Mouse (Mus musculus) CH12.LX (cell line): ENCODE data around the gene Pmpca. TPM values are rescaled to one million over a fixed set of nuclear protein-coding genes. Genes with fewer than 3 reads are reported as not detected.
"Not testable (repeated sequence)": the region's sequence is repeated elsewhere in the genome, so short reads cannot be mapped to it uniquely, and the experiment has no call there.

Source experiments
- DNase-seq: peaks from one replicate; pipeline ENCODE4 v3.0.0-alpha.2; 2013; ENCODE audit errors: extremely low read depth
- H3K27ac ChIP-seq: 2 replicates; pipeline ENCODE4 v1.5.1; 2012; ENCODE audit warnings: low read depth, mild to moderate bottlenecking, control low read depth, moderate library complexity; ENCODE audit not compliant: insufficient read depth
- H3K27me3 ChIP-seq: replicated peaks from 2 replicates; pipeline ENCODE3; 2012; ENCODE audit warnings: inconsistent platforms
- H3K36me3 ChIP-seq, 2 experiments: replicated peaks in 1 of 2; 2 replicates each; pipeline versions ENCODE3 to v1.6.1; 2012; ENCODE audit warnings: inconsistent platforms in 1 of 2, low read length in 1 of 2, mild to moderate bottlenecking in 1 of 2, mixed read lengths in 1 of 2, moderate library complexity in 1 of 2; ENCODE audit not compliant: control insufficient read depth in 1 of 2, insufficient read depth in 1 of 2
- H3K4me1 ChIP-seq, 2 experiments: 2 replicates each; pipeline ENCODE4 v1.6.1; 2012; ENCODE audit warnings: inconsistent platforms in 1 of 2, moderate library complexity in 1 of 2; ENCODE audit not compliant: insufficient read depth in 2 of 2, control insufficient read depth in 1 of 2
- H3K4me2 ChIP-seq: 2 replicates; pipeline ENCODE4 v1.6.1; 2012; ENCODE audit warnings: low read depth, mild to moderate bottlenecking, control low read depth; ENCODE audit not compliant: poor library complexity, insufficient read depth, severe bottlenecking
- H3K4me3 ChIP-seq, 3 experiments: fragments of 150-350 bp in 1 of 3; sonication (generic) in 1 of 3; replicated peaks in 1 of 3; 2 replicates each; pipeline versions ENCODE3 to v1.5.1; 2011 to 2012; ENCODE audit warnings: low read depth in 2 of 3, low read length in 2 of 3, mild to moderate bottlenecking in 2 of 3, moderate library complexity in 2 of 3, control low read depth in 1 of 3, improper control_type of control experiment in 1 of 3, inconsistent platforms in 1 of 3, mixed read lengths in 1 of 3; ENCODE audit not compliant: poor library complexity in 1 of 3
- H3K79me2 ChIP-seq: replicated peaks from 2 replicates; pipeline ENCODE4 v1.6.1; 2012; ENCODE audit warnings: mild to moderate bottlenecking, moderate library complexity; ENCODE audit not compliant: control insufficient read depth, poor library complexity, insufficient read depth, severe bottlenecking; ENCODE audit errors: extremely low read depth
- H3K9ac ChIP-seq: 2 replicates; pipeline ENCODE4 v1.6.1; 2012; ENCODE audit warnings: low read depth, mild to moderate bottlenecking, control low read depth, moderate library complexity; ENCODE audit not compliant: insufficient read depth
- H3K9me3 ChIP-seq: replicated peaks from 2 replicates; pipeline ENCODE3; 2012; ENCODE audit warnings: low read length, inconsistent platforms, mixed read lengths
- BHLHE40 ChIP-seq: IDR thresholded peaks from 2 replicates; pipeline ENCODE4 v1.6.1; 2011; ENCODE audit warnings: mild to moderate bottlenecking, low read depth, low read length, improper control_type of control experiment
- CHD1 ChIP-seq: IDR thresholded peaks from 2 replicates; pipeline ENCODE4 v1.6.1; 2012; ENCODE audit warnings: low read depth, low read length, improper control_type of control experiment, inconsistent platforms
- CHD2 ChIP-seq: IDR thresholded peaks from 2 replicates; pipeline ENCODE4 v1.6.1; 2011; ENCODE audit warnings: low read length, improper control_type of control experiment
- CTCF ChIP-seq, 2 experiments: IDR thresholded peaks in 1 of 2; conservative IDR thresholded peaks in 1 of 2; 2 replicates each; pipeline ENCODE4 v1.5.1; 2011 to 2012; ENCODE audit warnings: low read depth in 2 of 2, low read length in 2 of 2, improper control_type of control experiment in 1 of 2, inconsistent platforms in 1 of 2, mild to moderate bottlenecking in 1 of 2, moderate library complexity in 1 of 2
- ELF1 ChIP-seq: IDR thresholded peaks from 2 replicates; pipeline ENCODE4 v1.6.1; 2014; ENCODE audit warnings: low read depth, mild to moderate bottlenecking, inconsistent platforms, low read length, improper control_type of control experiment
- GABPA ChIP-seq: IDR thresholded peaks from 2 replicates; pipeline ENCODE4 v1.6.1; 2012; ENCODE audit warnings: low read depth, low read length, improper control_type of control experiment, inconsistent platforms; ENCODE audit not compliant: insufficient replicate concordance
- HCFC1 ChIP-seq: IDR thresholded peaks from 2 replicates; pipeline ENCODE4 v1.6.1; 2012; ENCODE audit warnings: low read depth, mild to moderate bottlenecking, inconsistent platforms, low read length, improper control_type of control experiment
- IRF4 ChIP-seq: IDR thresholded peaks from 2 replicates; pipeline ENCODE4 v1.6.1; 2014; ENCODE audit warnings: low read depth, mild to moderate bottlenecking, inconsistent platforms, low read length, improper control_type of control experiment
- JUND ChIP-seq: conservative IDR thresholded peaks from 2 replicates; pipeline ENCODE4 v1.6.1; 2011; ENCODE audit warnings: low read depth, low read length, improper control_type of control experiment
- KAT2A ChIP-seq: IDR thresholded peaks from 2 replicates; pipeline ENCODE4 v1.6.1; 2012; ENCODE audit warnings: low read length, improper control_type of control experiment, inconsistent platforms; ENCODE audit not compliant: insufficient replicate concordance
- MAFK ChIP-seq: IDR thresholded peaks from 2 replicates; pipeline ENCODE4 v1.6.1; 2011; ENCODE audit warnings: low read length, improper control_type of control experiment; ENCODE audit not compliant: insufficient replicate concordance
- MAX ChIP-seq: IDR thresholded peaks from 2 replicates; pipeline ENCODE4 v1.6.1; 2011; ENCODE audit warnings: low read length, improper control_type of control experiment
- MAZ ChIP-seq: IDR thresholded peaks from 2 replicates; pipeline ENCODE4 v1.6.1; 2012; ENCODE audit warnings: low read depth, mild to moderate bottlenecking, inconsistent platforms, low read length, improper control_type of control experiment, moderate library complexity
- MEF2A ChIP-seq: IDR thresholded peaks from 2 replicates; pipeline ENCODE4 v1.6.1; 2014; ENCODE audit warnings: low read depth, mild to moderate bottlenecking, inconsistent platforms, low read length, improper control_type of control experiment, borderline replicate concordance
- MXI1 ChIP-seq: IDR thresholded peaks from 2 replicates; pipeline ENCODE4 v1.6.1; 2011; ENCODE audit warnings: mild to moderate bottlenecking, low read depth, low read length, improper control_type of control experiment
- MYC ChIP-seq: IDR thresholded peaks from 2 replicates; pipeline ENCODE4 v1.6.1; 2011; ENCODE audit warnings: low read depth, mild to moderate bottlenecking, improper control_type of control experiment, low read length
- NELFE ChIP-seq: IDR thresholded peaks from 2 replicates; pipeline ENCODE4 v1.6.1; 2011; ENCODE audit warnings: low read depth, low read length, improper control_type of control experiment
- NRF1 ChIP-seq: IDR thresholded peaks from 2 replicates; pipeline ENCODE4 v1.6.1; 2014; ENCODE audit warnings: low read depth, mild to moderate bottlenecking, inconsistent platforms, low read length, improper control_type of control experiment, moderate library complexity
- PAX5 ChIP-seq: IDR thresholded peaks from 2 replicates; pipeline ENCODE4 v1.6.1; 2012; ENCODE audit warnings: low read length, inconsistent platforms, mixed read lengths
- POLR2A ChIP-seq: IDR thresholded peaks from 2 replicates; pipeline ENCODE4 v1.6.1; 2011; ENCODE audit warnings: low read depth, mild to moderate bottlenecking, improper control_type of control experiment, low read length
- POLR2AphosphoS2 ChIP-seq: IDR thresholded peaks from 2 replicates; pipeline ENCODE4 v1.6.1; 2011; ENCODE audit warnings: low read depth, low read length, improper control_type of control experiment
- SIN3A ChIP-seq: IDR thresholded peaks from 2 replicates; pipeline ENCODE4 v1.6.1; 2012; ENCODE audit warnings: low read length, improper control_type of control experiment, inconsistent platforms
- TBP ChIP-seq: conservative IDR thresholded peaks from 2 replicates; pipeline ENCODE4 v1.6.1; 2011; ENCODE audit warnings: low read depth, low read length, improper control_type of control experiment
- TCF12 ChIP-seq: IDR thresholded peaks from 2 replicates; pipeline ENCODE4 v1.6.1; 2014; ENCODE audit warnings: low read depth, mild to moderate bottlenecking, inconsistent platforms, low read length, improper control_type of control experiment
- UBTF ChIP-seq: IDR thresholded peaks from 2 replicates; pipeline ENCODE4 v1.6.1; 2012; ENCODE audit warnings: low read depth, mild to moderate bottlenecking, inconsistent platforms, low read length, improper control_type of control experiment, moderate library complexity
- ZMIZ1 ChIP-seq: IDR thresholded peaks from 2 replicates; pipeline ENCODE4 v1.6.1; 2012; ENCODE audit warnings: low read depth, mild to moderate bottlenecking, inconsistent platforms, low read length, improper control_type of control experiment
- ZNF384 ChIP-seq: IDR thresholded peaks from 2 replicates; pipeline ENCODE4 v1.6.1; 2012; ENCODE audit warnings: low read depth, low read length, improper control_type of control experiment, inconsistent platforms
- dilution Hi-C: fragments of 300-500 bp; cut with MboI; formaldehyde crosslinking; loops from 2 replicates; pipeline ENCODE4 v1.14.3; 2020; ENCODE audit warnings: low sequenced_read_pairs; ENCODE audit not compliant: extremely low pct_unique_long_range_greater_than_20kb, extremely low pct_ligation_motif_present
- in situ Hi-C: fragments of 300-500 bp; cut with MboI; formaldehyde crosslinking; loops from 3 replicates; pipeline ENCODE4 v1.14.3; 2019; ENCODE audit warnings: low sequenced_read_pairs, low pct_ligation_motif_present, low pct_unique_long_range_greater_than_20kb, mixed read lengths
- polyA plus RNA-seq: library from polyadenylated mRNA; unstranded; fragments of >175 nt; gene quantifications from 2 replicates; pipeline ENCODE4 v1.2.1, GENCODE M21; 2012; ENCODE audit warnings: low read depth; ENCODE audit not compliant: insufficient read length
- total RNA-seq, 2 experiments: library from RNA; depleted of rRNA; stranded (reverse); fragments of 300-350 nt in 1 of 2; fragments of >200 nt in 1 of 2; gene quantifications; 2 replicates each; pipeline ENCODE4 v1.2.3; 2012 to 2014

The Pmpca gene
- total and polyA plus RNA-seq, 3 experiments: 74.7 to 143 (median 79.5) TPM

DNA sequence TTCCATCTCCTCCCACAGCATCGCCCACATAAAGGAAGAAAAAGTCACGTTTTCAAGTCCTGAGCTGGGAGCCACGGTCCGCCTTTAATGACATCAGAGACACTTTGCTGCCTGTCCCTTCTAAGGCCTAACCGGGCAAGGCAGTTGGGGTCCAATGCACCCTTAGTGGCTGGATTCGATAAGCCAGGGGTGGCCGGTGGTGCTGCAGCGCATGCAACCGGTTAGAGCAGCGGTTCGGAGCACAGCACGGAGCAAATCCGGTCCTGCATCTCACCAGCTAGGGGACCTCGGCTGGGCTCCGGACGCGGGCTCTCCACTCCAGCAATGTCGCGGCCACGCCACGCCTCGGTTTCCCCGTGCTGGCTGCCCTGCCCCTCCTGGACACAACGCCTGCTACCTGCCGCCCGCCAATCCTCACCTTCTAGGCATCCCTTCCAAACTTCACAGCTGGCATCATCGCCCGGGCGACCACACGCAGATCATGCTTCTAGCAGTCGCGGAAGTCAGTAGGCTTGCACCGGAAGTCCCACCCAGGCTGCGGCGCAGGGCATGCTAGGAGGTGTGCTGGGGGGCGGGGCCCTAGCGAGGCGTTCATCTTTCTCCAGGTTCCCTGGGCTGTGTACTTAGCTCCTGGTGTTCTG, 8.9 kb upstream of the Pmpca start, which contains the start of gene Snapc4:
Gene Snapc4 (minus strand): TSS at position 523 of the 641 bp plus-strand sequence.
- Histone ChIP-seq H3K4me2 (peak within 1 kb of the TSS; percentile 64; the same call in 1 of the 2 replicates), H3K4me1 (peaks cover 0 to 11% of the 10 kb centered on the region in 2 experiments; a peak in 2 of 4 replicates), H3K27ac (peak within 1 kb of the TSS; percentile 5; the same call in 1 of the 2 replicates), H3K79me2 (peaks cover 17% of the 10 kb centered on the region), H3K27me3 (no peaks in the 10 kb centered on the region), H3K9ac (peak within 1 kb of the TSS; percentile 61), H3K9me3 (no peaks in the 10 kb centered on the region), H3K4me3 (peak within 1 kb of the TSS; percentile 80 to 94 (median 82)), H3K36me3 (peaks cover 62 to 78% of the 10 kb centered on the region in 2 experiments)
- no peak for TF ChIP-seq MAFK
- peak; percentile 85; the same call in 1 of the 2 replicates for TF ChIP-seq POLR2AphosphoS2
- no peak for TF ChIP-seq PAX5
- TF ChIP-seq MAX: peak; percentile 94
- no peak for TF ChIP-seq CHD1
- TF ChIP-seq MXI1: peak; percentile 99
- TF ChIP-seq IRF4: peak; percentile 42; the same call in 1 of the 2 replicates
- TF ChIP-seq ELF1: peak; percentile 91
- no peak for TF ChIP-seq JUND
- TF ChIP-seq CTCF (conservative IDR thresholded peaks at IDR 0.05 in 1 of 2, IDR thresholded peaks at IDR 0.05 in 1 of 2; ENCODE audit: low read depth in 2 of 2, low read length in 2 of 2): no peak
- TF ChIP-seq CHD2: peak; percentile 56; the same call in 1 of the 2 replicates
- peak; percentile 64 for TF ChIP-seq NRF1
- TF ChIP-seq MYC: peak; percentile 87
- peak; percentile 75; the same call in 1 of the 2 replicates for TF ChIP-seq ZMIZ1
- TF ChIP-seq GABPA: no peak
- TF ChIP-seq SIN3A: peak; percentile 97
- TF ChIP-seq ZNF384: no peak
- TF ChIP-seq UBTF: no peak; the same call in 1 of the 2 replicates
- TF ChIP-seq POLR2A: peak; percentile 90
- peak; percentile 69; the same call in 1 of the 2 replicates for TF ChIP-seq TBP
- TF ChIP-seq BHLHE40: peak; percentile 67
- peak; percentile 80 for TF ChIP-seq TCF12
- peak; percentile 90 for TF ChIP-seq NELFE
- peak; percentile 86 for TF ChIP-seq HCFC1
- TF ChIP-seq KAT2A: peak; percentile 75; the same call in 1 of the 2 replicates
- no peak for TF ChIP-seq MEF2A
- TF ChIP-seq MAZ: peak; percentile 80
- dilution Hi-C loops (no loop called here), in situ Hi-C loops (no loop called here)
- peak; percentile 89 for DNase-seq

DNA sequence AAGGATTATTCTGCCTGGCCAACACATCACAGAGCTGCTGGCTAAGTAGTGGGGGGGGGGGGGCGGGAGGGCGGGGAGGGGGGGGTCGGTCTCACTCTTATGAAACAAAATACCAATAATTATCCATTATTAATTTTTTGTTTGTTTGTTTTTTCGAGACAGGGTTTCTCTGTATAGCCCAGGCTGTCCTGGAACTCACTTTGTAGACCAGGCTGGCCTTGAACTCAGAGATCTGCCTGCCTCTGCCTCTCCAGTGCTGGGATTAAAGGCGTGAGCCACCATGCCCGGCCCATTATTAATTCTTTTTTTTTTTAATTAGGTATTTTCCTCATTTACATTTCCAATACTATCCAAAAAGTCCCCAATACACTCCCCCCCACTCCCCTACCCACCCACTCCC, 8.3 kb upstream of the Pmpca start:
- H3K9me3 ChIP-seq, DNase-seq, in situ Hi-C loops, H3K27ac ChIP-seq, dilution Hi-C loops, H3K27me3 ChIP-seq: not testable (repeated sequence)
- peaks cover 17% of the 10 kb centered on the region for H3K79me2 ChIP-seq
- H3K4me1 ChIP-seq: peaks cover 0 to 11% of the 10 kb centered on the region in 2 experiments; a peak in 2 of 4 replicates
- H3K36me3 ChIP-seq: peaks cover 62 to 78% of the 10 kb centered on the region in 2 experiments
- peak overlapping the region; percentile 61; the same call in 1 of the 2 replicates for H3K9ac ChIP-seq
- H3K4me3 ChIP-seq: peak overlapping the region; percentile 80 to 94 (median 82)
- H3K4me2 ChIP-seq: peak overlapping the region; percentile 64; the same call in 1 of the 2 replicates
